Mouse (Mus musculus): ENCODE measurements around the gene Hmgn3. TPM values are rescaled to one million over a fixed set of nuclear protein-coding genes. Genes with fewer than 3 reads are reported as not detected.

Gene Hmgn3
- 10 to 100 TPM in 1 of 2 experiments, 1 to 10 TPM in 1; 4.1 to 32.5 TPM for polyA plus RNA-seq (2017; shearing (Covaris generic))

GRCm38 (mm10) chr9:83146446-83147188 lies at the start of gene Hmgn3:
Hmgn3 (minus strand) TSS chr9:83146685.

Other genes with a start within 250 kb of the Hmgn3 start
- gene Phip, start 171.2 kb downstream of the Hmgn3 start, polyA plus RNA-seq (2017; shearing (Covaris generic)): 100 to 1,000 TPM; 132 to 144 TPM